Mouse (Mus musculus) heart, postnatal 10 days (tissue): ENCODE measurements around the gene Bud13. TPM values are rescaled to one million over a fixed set of nuclear protein-coding genes. Genes with fewer than 3 reads are reported as not detected.
"Not testable (repeated sequence)": the region's sequence is repeated elsewhere in the genome, so short reads cannot be mapped to it uniquely, and the experiment has no call there.

Experiments
- DNase-seq, 2 experiments: peaks; one replicate each; pipeline ENCODE4 v3.0.0; 2021
- intact Hi-C: fragments of 180-260 bp; cut with DNase I; formaldehyde crosslinking; loops from one replicate; pipeline ENCODE4 v1.15.1; 2025
- total RNA-seq, 2 experiments: library from RNA; stranded (reverse); gene quantifications; 2 replicates each; pipeline ENCODE4 v1.2.3; 2021

The Bud13 gene
- total RNA-seq, 2 experiments from 2014 or later, result 8.0 to 11.6 TPM

- intact Hi-C loops, result no loop called here
- DNase-seq, result no peak
These were observed 8.3 kb upstream of the Bud13 start for GRCm38 (mm10) chr9:46274494-46274893.

GRCm38 (mm10) chr9:46298381-46298780 lies 15.6 kb downstream of the Bud13 start:
- DNase-seq, result no peak
- intact Hi-C loops, result no loop called here

- intact Hi-C loops, result loop anchor here (1.0 kb wide), 1 partner anchor 12 kb away; no protein-coding TSS in a partner anchor
- DNase-seq, result peak; percentile 50 to 73
These were observed 19.3 kb downstream of the Bud13 start for GRCm38 (mm10) chr9:46302142-46302541.

GRCm38 (mm10) chr9:46309121-46309520 lies 26.3 kb downstream of the Bud13 start:
- intact Hi-C loops, result no loop called here
- no peak for DNase-seq

- peak; percentile 78 to 83 for DNase-seq
- intact Hi-C loops, result loop anchor here (1.0 kb wide), 1 partner anchor 12 kb away; no protein-coding TSS in a partner anchor
These were observed 31.7 kb downstream of the Bud13 start for GRCm38 (mm10) chr9:46314507-46314906.

GRCm38 (mm10) chr9:46314921-46315320 lies 32.1 kb downstream of the Bud13 start:
- no peak for DNase-seq
- intact Hi-C loops, result loop anchor here (1.0 kb wide), 1 partner anchor 13 kb away; no protein-coding TSS in a partner anchor

GRCm38 (mm10) chr9:46315807-46316365 lies 33.1 kb downstream of the Bud13 start:
- intact Hi-C loops, result no loop called here
- no peak for DNase-seq

- intact Hi-C loops, result no loop called here
- DNase-seq, result no peak
These were observed 33.6 kb downstream of the Bud13 start for GRCm38 (mm10) chr9:46316388-46316787.

- intact Hi-C loops, result no loop called here
- no peak for DNase-seq
These were observed 34.1 kb downstream of the Bud13 start for GRCm38 (mm10) chr9:46316909-46317308.

GRCm38 (mm10) chr9:46317957-46318356 lies 35.1 kb downstream of the Bud13 start:
- intact Hi-C loops, result no loop called here
- no peak for DNase-seq

GRCm38 (mm10) chr9:46319886-46320285 lies 37.1 kb downstream of the Bud13 start, which contains the start of gene 4931429L15Rik:
Gene 4931429L15Rik (minus strand): TSS chr9:46319986.
- not testable (repeated sequence) for DNase-seq

GRCm38 (mm10) chr9:46320461-46320860 lies 37.7 kb downstream of the Bud13 start:
- no peak for DNase-seq
- intact Hi-C loops, result no loop called here

More at GRCm38 (mm10) chr9:46319886-46320285, 37.1 kb downstream of the Bud13 start, which contains the start of gene 4931429L15Rik:
- intact Hi-C loops, result not testable (repeated sequence)

- no peak for DNase-seq
- intact Hi-C loops, result no loop called here
These were observed 44.0 kb downstream of the Bud13 start for GRCm38 (mm10) chr9:46326694-46327405.

- intact Hi-C loops, result no loop called here
- DNase-seq, result no peak
These were observed 45.1 kb downstream of the Bud13 start for GRCm38 (mm10) chr9:46327706-46328571.

GRCm38 (mm10) chr9:46328572-46329249 lies 45.9 kb downstream of the Bud13 start:
- DNase-seq, result peak; percentile 24 to 43

GRCm38 (mm10) chr9:46329250-46329648 lies 46.4 kb downstream of the Bud13 start:
- peak; percentile 29 to 52 for DNase-seq
- intact Hi-C loops, result no loop called here

More at GRCm38 (mm10) chr9:46328572-46329249, 45.9 kb downstream of the Bud13 start:
- intact Hi-C loops, result no loop called here

- no peak for DNase-seq
- intact Hi-C loops, result no loop called here
These were observed 47.2 kb downstream of the Bud13 start for GRCm38 (mm10) chr9:46329801-46330585.

GRCm38 (mm10) chr9:46330586-46330895 lies 47.7 kb downstream of the Bud13 start:
- intact Hi-C loops, result no loop called here
- no peak for DNase-seq

- intact Hi-C loops, result no loop called here
- no peak for DNase-seq
These were observed 48.5 kb downstream of the Bud13 start for GRCm38 (mm10) chr9:46331301-46331700.
